Mouse (Mus musculus): ENCODE results near the gene Thpo. TPM values are rescaled to one million over a fixed set of nuclear protein-coding genes. Genes with fewer than 3 reads are reported as not detected.

Thpo gene
- polyA plus RNA-seq (2012; rRNA removed): 1.9 and 2.4 TPM in 2 replicates

GRCm38 (mm10) chr16:20733731-20734730 lies at the start of gene Thpo:
Gene Thpo, minus strand, starts transcription at chr16:20734511.

GRCm38 (mm10) chr16:20732925-20733730 lies 1.2 kb downstream of the Thpo start, which contains the start of gene Chrd:
Gene Chrd, plus strand, starts transcription at chr16:20733127.

GRCm38 (mm10) chr16:20717181-20717977 lies 16.9 kb downstream of the Thpo start, which contains the start of the genes Polr2h and Clcn2:
Gene Polr2h, plus strand, starts transcription at chr16:20717665.
Gene Clcn2, minus strand, starts transcription at chr16:20717746.

GRCm38 (mm10) chr16:20693111-20693701 lies 41.1 kb downstream of the Thpo start, which contains the start of gene Fam131a:
Gene Fam131a, plus strand, starts transcription at chr16:20693241.

Other genes starting within 250 kb of the Thpo start
- gene Eif2b5, start 235.7 kb downstream of the Thpo start, polyA plus RNA-seq (2012; rRNA removed): 23.8 and 28.6 TPM in 2 replicates
- gene Dvl3, start 217.5 kb downstream of the Thpo start, polyA plus RNA-seq (2012; rRNA removed): 7.1 and 7.5 TPM in 2 replicates
- 241 and 297 TPM in 2 replicates for gene Ap2m1, start 199.0 kb downstream of the Thpo start, polyA plus RNA-seq (2012; rRNA removed)
- 14.6 and 15.9 TPM in 2 replicates for gene Abcf3, start 185.9 kb downstream of the Thpo start, polyA plus RNA-seq (2012; rRNA removed)
- gene Vwa5b2, start 145.0 kb downstream of the Thpo start, polyA plus RNA-seq (2012; rRNA removed): 0.19 and 0.21 TPM in 2 replicates
- gene Eef1akmt4, start 122.9 kb downstream of the Thpo start, polyA plus RNA-seq (2012; rRNA removed): 9.0 and 11.2 TPM in 2 replicates
- gene Gm49333, start 122.9 kb downstream of the Thpo start, polyA plus RNA-seq (2012; rRNA removed): 0.01 TPM in 1 of 2 replicates, not detected in the other
- gene Alg3, start 122.8 kb downstream of the Thpo start, polyA plus RNA-seq (2012; rRNA removed): 7.5 and 9.8 TPM in 2 replicates
- 0.23 and 0.29 TPM in 2 replicates for gene Camk2n2, start 113.2 kb downstream of the Thpo start, polyA plus RNA-seq (2012; rRNA removed)
- gene Ece2, start 104.7 kb downstream of the Thpo start, polyA plus RNA-seq (2012; rRNA removed): 0.16 and 0.19 TPM in 2 replicates
- 86.8 and 102 TPM in 2 replicates for gene Psmd2, start 82.9 kb downstream of the Thpo start, polyA plus RNA-seq (2012; rRNA removed)
- gene Eif4g1, start 66.2 kb downstream of the Thpo start, polyA plus RNA-seq (2012; rRNA removed): 98.6 and 104 TPM in 2 replicates
- gene Fam131a, start 41.3 kb downstream of the Thpo start, polyA plus RNA-seq (2012; rRNA removed): 1.0 and 1.1 TPM in 2 replicates
- 33.4 and 36.2 TPM in 2 replicates for gene Polr2h, start 16.8 kb downstream of the Thpo start, polyA plus RNA-seq (2012; rRNA removed)
- 13.0 and 15.9 TPM in 2 replicates for gene Clcn2, start 16.8 kb downstream of the Thpo start, polyA plus RNA-seq (2012; rRNA removed)
- gene Chrd, start 1.4 kb downstream of the Thpo start, polyA plus RNA-seq (2012; rRNA removed): 0.56 and 0.70 TPM in 2 replicates

All from liver, embryonic 14 days (tissue).